Mouse (Mus musculus) stomach, embryonic 16.5 days (tissue): ENCODE results near the gene Mpz. TPM values are rescaled to one million over a fixed set of nuclear protein-coding genes. Genes with fewer than 3 reads are reported as not detected.

Experiments
- ATAC-seq: fragments of 200-750 bp; cut with Nextera tagmentation; 2 replicates; pipeline ENCODE4 v1.8.0; 2017; ENCODE audit warnings: moderate number of reproducible peaks, moderate TSS enrichment; ENCODE audit not compliant: insufficient read depth, low FRiP score
- H3K27ac ChIP-seq: fragments of 300-500 bp; sonication (generic); 2 replicates; pipeline ENCODE4 v1.5.1; 2014; ENCODE audit warnings: low read length
- H3K27me3 ChIP-seq: fragments of 300-500 bp; sonication (generic); 2 replicates; pipeline ENCODE4 v1.6.1; 2014; ENCODE audit warnings: low read length, control low read depth, mixed read lengths; ENCODE audit not compliant: control insufficient read depth, insufficient read depth
- H3K36me3 ChIP-seq: fragments of 300-500 bp; sonication (generic); 2 replicates; pipeline ENCODE4 v1.6.1; 2014; ENCODE audit warnings: low read length; ENCODE audit not compliant: control insufficient read depth, insufficient read depth
- H3K4me1 ChIP-seq: fragments of 300-500 bp; sonication (generic); 2 replicates; pipeline ENCODE4 v1.6.1; 2014; ENCODE audit warnings: low read length, control low read depth, mixed read lengths; ENCODE audit not compliant: control insufficient read depth, insufficient read depth
- H3K4me2 ChIP-seq: fragments of 300-500 bp; sonication (generic); 2 replicates; pipeline ENCODE4 v1.6.1; 2014; ENCODE audit warnings: low read depth, low read length, mixed read lengths
- H3K4me3 ChIP-seq: fragments of 300-500 bp; sonication (generic); replicated peaks from 2 replicates; pipeline ENCODE4 v1.5.1; 2014; ENCODE audit warnings: mild to moderate bottlenecking, low read length
- H3K9ac ChIP-seq: fragments of 300-500 bp; sonication (generic); 2 replicates; pipeline ENCODE4 v1.6.1; 2014; ENCODE audit warnings: low read length
- H3K9me3 ChIP-seq: fragments of 300-500 bp; sonication (generic); replicated peaks from 2 replicates; pipeline ENCODE4 v1.6.1; 2016; ENCODE audit warnings: low read length, control low read depth; ENCODE audit not compliant: control insufficient read depth
- WGBS: fragments of 180-500 bp; shearing (Covaris S2); extraction: QIAGEN DNeasy Blood & Tissue Kit; methylation state at CpG from one replicate; pipeline ENCODE4 v1.1.7; 2014; 5-methylcytosine and 5-hydroxymethylcytosine counted together
- polyA plus RNA-seq: library from polyadenylated mRNA; unstranded; fragments of >200 nt; fragmentation: Nextera tagmentation; extraction: Ambion mirVana; gene quantifications from 2 replicates; pipeline ENCODE4 v1.2.1, GENCODE M21; 2015

Gene Mpz
- polyA plus RNA-seq, 1 experiment from 2014 or later: 2.4 TPM

- no peak for ATAC-seq
- no peak overlapping the region for H3K9ac ChIP-seq
- no peaks in the 10 kb centered on the region for H3K9me3 ChIP-seq
- H3K4me1 ChIP-seq: peaks cover 4% of the 10 kb centered on the region; the same call in 1 of the 2 replicates
- H3K4me3 ChIP-seq: no peak overlapping the region
- 31% methylated on average over 1 of the region's 1 CpGs for WGBS
- no peak overlapping the region for H3K27ac ChIP-seq
- H3K4me2 ChIP-seq: no peak overlapping the region
- no peaks in the 10 kb centered on the region for H3K36me3 ChIP-seq
- peaks cover 14% of the 10 kb centered on the region for H3K27me3 ChIP-seq
Observed at GRCm38 (mm10) chr1:171199532-171199931, 49.0 kb downstream of the Mpz start.

- Histone ChIP-seq H3K9me3 (no peaks in the 10 kb centered on the region), H3K36me3 (no peaks in the 10 kb centered on the region), H3K4me2 (no peak overlapping the region), H3K27ac (no peak overlapping the region), H3K4me3 (no peak overlapping the region), H3K4me1 (peaks cover 1% of the 10 kb centered on the region; the same call in 1 of the 2 replicates), H3K27me3 (peaks cover 3% of the 10 kb centered on the region; the same call in 1 of the 2 replicates), H3K9ac (no peak overlapping the region)
- WGBS: 93% methylated on average over 1 of the region's 1 CpGs
- ATAC-seq: no peak
Observed at GRCm38 (mm10) chr1:171200769-171201168, 50.3 kb downstream of the Mpz start.

DNA sequence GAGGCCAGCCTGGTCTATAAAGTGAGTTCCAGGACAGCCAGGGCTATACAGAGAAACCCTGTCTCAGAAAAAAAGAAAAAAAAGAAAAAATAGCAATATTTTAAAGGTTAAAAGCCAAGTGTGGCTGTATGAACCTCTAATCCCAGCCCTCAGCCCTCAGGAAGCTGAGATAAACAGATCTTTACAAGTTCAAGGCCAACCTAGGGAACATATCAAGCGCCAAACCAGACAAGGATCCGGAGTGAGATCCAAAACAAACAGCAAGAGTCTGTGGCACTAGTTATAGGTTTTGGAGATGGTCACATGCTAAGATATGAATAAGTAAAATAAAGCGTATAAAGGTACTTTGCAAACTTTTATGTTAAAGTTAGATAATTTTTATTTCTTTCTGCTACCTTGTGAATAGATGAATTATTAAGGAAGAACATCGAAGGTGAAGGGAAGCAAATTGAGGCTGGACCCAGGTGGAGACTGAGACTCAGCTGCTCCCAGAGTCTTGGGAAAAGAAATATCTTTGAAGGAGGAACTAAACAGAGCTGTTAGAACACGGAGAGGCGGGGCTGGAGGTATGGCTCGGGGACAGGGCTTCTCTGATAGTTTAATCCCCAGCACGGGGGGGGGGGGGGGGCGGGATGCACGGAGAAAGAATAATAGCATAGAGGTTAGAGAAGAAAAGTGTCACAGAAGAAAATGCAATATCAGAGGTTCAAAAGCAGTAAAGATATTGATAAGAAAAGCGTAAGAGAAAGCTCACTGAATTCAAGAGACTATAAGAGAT, 53.1 kb downstream of the Mpz start:
- Histone ChIP-seq H3K4me2 (no peak overlapping the region), H3K36me3 (no peaks in the 10 kb centered on the region), H3K9me3 (no peaks in the 10 kb centered on the region), H3K27me3 (no peaks in the 10 kb centered on the region), H3K9ac (no peak overlapping the region), H3K4me3 (no peak overlapping the region), H3K27ac (no peak overlapping the region), H3K4me1 (no peaks in the 10 kb centered on the region)
- WGBS: 56% methylated on average over 10 of the region's 11 CpGs
- ATAC-seq: no peak

DNA sequence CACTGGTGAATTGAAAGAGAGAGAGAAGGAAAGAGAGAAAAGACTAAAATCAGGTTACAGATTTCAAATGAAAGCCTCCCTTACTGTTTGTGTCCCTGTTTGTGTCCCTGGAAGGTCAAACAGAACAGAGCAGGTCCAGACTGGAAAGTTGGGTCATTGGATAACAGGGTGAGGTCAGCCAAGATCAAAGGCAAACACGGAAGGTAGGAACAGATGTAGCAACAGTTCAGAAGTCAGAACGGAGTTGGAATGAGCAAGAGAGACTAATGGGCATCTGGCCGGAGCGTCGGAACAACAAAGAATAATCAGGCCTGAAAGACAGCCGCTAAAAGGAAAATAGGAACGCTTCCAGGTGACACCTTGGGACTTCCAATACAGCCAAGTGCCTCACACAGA, 53.7 kb downstream of the Mpz start:
- 57% methylated on average over 7 of the region's 7 CpGs for WGBS
- Histone ChIP-seq H3K4me2 (no peak overlapping the region), H3K9ac (no peak overlapping the region), H3K4me3 (no peak overlapping the region), H3K36me3 (no peaks in the 10 kb centered on the region), H3K27ac (no peak overlapping the region), H3K27me3 (no peaks in the 10 kb centered on the region), H3K4me1 (no peaks in the 10 kb centered on the region), H3K9me3 (no peaks in the 10 kb centered on the region)
- no peak for ATAC-seq

- Histone ChIP-seq H3K27ac (no peak overlapping the region), H3K36me3 (no peaks in the 10 kb centered on the region), H3K9ac (no peak overlapping the region), H3K4me2 (no peak overlapping the region), H3K4me1 (no peaks in the 10 kb centered on the region), H3K4me3 (no peak overlapping the region), H3K9me3 (no peaks in the 10 kb centered on the region), H3K27me3 (no peaks in the 10 kb centered on the region)
- no peak for ATAC-seq
- WGBS: 71% methylated on average over 6 of the region's 6 CpGs
Observed at GRCm38 (mm10) chr1:171205704-171206493, 55.4 kb downstream of the Mpz start.

GRCm38 (mm10) chr1:171209409-171209808, 58.9 kb downstream of the Mpz start:
- Histone ChIP-seq H3K9me3 (no peaks in the 10 kb centered on the region), H3K4me3 (no peak overlapping the region), H3K27ac (no peak overlapping the region), H3K4me2 (no peak overlapping the region), H3K9ac (no peak overlapping the region), H3K4me1 (no peaks in the 10 kb centered on the region), H3K36me3 (no peaks in the 10 kb centered on the region), H3K27me3 (no peaks in the 10 kb centered on the region)
- no peak for ATAC-seq
- 25% methylated on average over 4 of the region's 4 CpGs for WGBS

Other genes with a start within 250 kb of the Mpz start
- not detected in 2 replicates for gene Fcrlb, start 237.8 kb upstream of the Mpz start, polyA plus RNA-seq
- 0.15 TPM in 1 of 2 replicates, not detected in the other for gene Fcrla, start 223.1 kb upstream of the Mpz start, polyA plus RNA-seq
- 3.4 TPM in 2 replicates for gene Fcgr2b, start 174.2 kb upstream of the Mpz start, polyA plus RNA-seq
- gene Fcgr4, start 131.8 kb upstream of the Mpz start, polyA plus RNA-seq: 0.90 and 1.5 TPM in 2 replicates
- 17.7 and 20.2 TPM in 2 replicates for gene Fcgr3, start 85.8 kb upstream of the Mpz start, polyA plus RNA-seq
- 2.1 and 3.1 TPM in 2 replicates for gene Cfap126, start 36.8 kb upstream of the Mpz start, polyA plus RNA-seq
- gene Sdhc, start 108 bp upstream of the Mpz start, polyA plus RNA-seq: 282 and 298 TPM in 2 replicates
- gene Pcp4l1, start 45.6 kb downstream of the Mpz start, polyA plus RNA-seq: 44.3 and 46.4 TPM in 2 replicates
- 1.7 and 1.8 TPM in 2 replicates for gene Nr1i3, start 63.3 kb downstream of the Mpz start, polyA plus RNA-seq
- gene Tomm40l, start 71.8 kb downstream of the Mpz start, polyA plus RNA-seq: 28.2 and 28.3 TPM in 2 replicates
- 257 and 347 TPM in 2 replicates for gene Apoa2, start 74.3 kb downstream of the Mpz start, polyA plus RNA-seq
- 68.0 and 77.1 TPM in 2 replicates for gene Fcer1g, start 83.7 kb downstream of the Mpz start, polyA plus RNA-seq
- 11.0 and 12.8 TPM in 2 replicates for gene Adamts4, start 99.7 kb downstream of the Mpz start, polyA plus RNA-seq
- 259 and 260 TPM in 2 replicates for gene Ndufs2, start 100.7 kb downstream of the Mpz start, polyA plus RNA-seq
- 70.6 and 71.5 TPM in 2 replicates for gene B4galt3, start 119.6 kb downstream of the Mpz start, polyA plus RNA-seq
- gene Ppox, start 130.5 kb downstream of the Mpz start, polyA plus RNA-seq: 44.6 and 54.5 TPM in 2 replicates
- gene Usp21, start 137.3 kb downstream of the Mpz start, polyA plus RNA-seq: 54.9 and 59.1 TPM in 2 replicates
- gene Ufc1, start 144.3 kb downstream of the Mpz start, polyA plus RNA-seq: 100 and 113 TPM in 2 replicates
- gene Dedd, start 178.4 kb downstream of the Mpz start, polyA plus RNA-seq: 48.0 and 54.7 TPM in 2 replicates
- 49.6 and 51.3 TPM in 2 replicates for gene Nit1, start 194.9 kb downstream of the Mpz start, polyA plus RNA-seq
- gene Pfdn2, start 195.0 kb downstream of the Mpz start, polyA plus RNA-seq: 81.2 and 109 TPM in 2 replicates
- 0.76 and 1.3 TPM in 2 replicates for gene Klhdc9, start 210.1 kb downstream of the Mpz start, polyA plus RNA-seq
- 42.8 and 62.7 TPM in 2 replicates for gene Nectin4, start 219.4 kb downstream of the Mpz start, polyA plus RNA-seq
- 2.9 and 3.8 TPM in 2 replicates for gene Arhgap30, start 238.2 kb downstream of the Mpz start, polyA plus RNA-seq